Mouse (Mus musculus): ENCODE results near the gene Rxra.

DNA sequence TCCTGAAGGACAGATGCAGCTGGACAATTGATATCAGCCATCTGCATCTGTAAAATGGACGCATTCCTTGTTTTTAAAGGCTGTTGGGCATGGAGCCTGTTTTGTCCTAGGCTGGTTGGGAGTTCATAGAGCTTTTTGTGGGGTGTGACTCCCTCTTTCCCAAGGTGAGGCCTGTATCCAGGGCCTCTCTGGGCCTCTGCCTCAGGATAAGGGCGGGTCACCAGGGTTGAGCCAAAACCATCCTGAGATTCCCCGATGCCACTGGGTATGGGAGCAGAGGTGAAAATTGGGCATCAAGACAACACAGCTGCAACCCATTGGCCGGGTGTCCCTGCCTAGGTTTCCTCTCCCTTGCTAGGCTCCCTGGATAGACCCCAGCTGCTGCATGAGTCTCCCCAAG, 5.2 kb downstream of the Rxra start:
- TF ChIP-seq MYOD1 (IDR thresholded peaks at IDR 0.05; ENCODE audit: control insufficient read depth, insufficient read length, low read depth) (no peak), CTCF (IDR thresholded peaks at IDR 0.05; ENCODE audit: control insufficient read depth, insufficient read depth, insufficient read length) (no peak), MAX (IDR thresholded peaks at IDR 0.05) (no peak)

Data from C2C12 (cell line).